Mouse (Mus musculus) neutrophil, adult 5-6 weeks (primary cell): Measurements from ENCODE around the gene Atp6v0c. TPM values are rescaled to one million over a fixed set of nuclear protein-coding genes. Genes with fewer than 3 reads are reported as not detected.

Source experiments
- ATAC-seq: fragments of 151-379, 151-347 bp; 2 replicates; pipeline ENCODE4 v1.8.0; 2017; ENCODE audit warnings: mild to moderate bottlenecking, moderate TSS enrichment; ENCODE audit not compliant: insufficient number of reproducible peaks, poor library complexity, low FRiP score, severe bottlenecking; ENCODE audit errors: extremely low read depth
- total RNA-seq: library from RNA; stranded (forward); fragments of 200-1000 nt; gene quantifications from 2 replicates; pipeline ENCODE4 v1.2.3, GENCODE M21; 2017

Atp6v0c gene
- total RNA-seq, 1 experiment from 2014 or later = 98.2 TPM

- no peak for ATAC-seq
These were observed 4.8 kb downstream of the Atp6v0c start for GRCm38 (mm10) chr17:24164566-24165259.

- peak; percentile 50 for ATAC-seq
These were observed 6.1 kb downstream of the Atp6v0c start, which contains the start of gene Amdhd2 for GRCm38 (mm10) chr17:24163176-24163962. Gene Amdhd2 (minus strand): TSS chr17:24163766.

- ATAC-seq = no peak
These were observed 6.8 kb downstream of the Atp6v0c start for GRCm38 (mm10) chr17:24162584-24163175.

GRCm38 (mm10) chr17:24161466-24161865, 8.0 kb downstream of the Atp6v0c start:
- no peak for ATAC-seq

GRCm38 (mm10) chr17:24157526-24157925, 12.0 kb downstream of the Atp6v0c start:
- no peak for ATAC-seq

DNA sequence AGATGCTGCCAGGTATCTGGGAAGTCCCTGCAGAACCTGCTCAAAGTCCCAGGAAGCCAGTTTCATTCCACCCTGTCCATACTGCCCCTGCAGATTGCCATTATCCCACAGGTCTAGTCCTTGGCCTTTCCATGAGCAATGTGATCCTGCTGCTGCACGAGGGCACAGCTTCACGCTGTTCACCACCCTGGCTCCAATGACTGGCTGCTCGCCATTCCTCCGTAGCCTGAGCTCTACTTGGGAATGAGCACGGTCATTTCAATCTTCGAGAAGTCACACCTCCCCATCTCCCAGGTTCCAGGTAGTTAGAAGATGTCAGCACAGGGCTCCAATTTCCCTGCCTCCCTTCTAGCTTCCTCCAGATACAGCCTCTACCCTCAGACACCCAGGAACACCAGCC, 12.4 kb downstream of the Atp6v0c start:
- ATAC-seq = no peak

- no peak for ATAC-seq
These were observed 13.1 kb downstream of the Atp6v0c start for GRCm38 (mm10) chr17:24156394-24156793.

GRCm38 (mm10) chr17:24155742-24156141, 13.8 kb downstream of the Atp6v0c start:
- ATAC-seq = no peak

GRCm38 (mm10) chr17:24154463-24154862, 15.0 kb downstream of the Atp6v0c start:
- ATAC-seq = no peak

- peak; percentile 96 for ATAC-seq
These were observed 17.5 kb downstream of the Atp6v0c start for GRCm38 (mm10) chr17:24151890-24152563.

DNA sequence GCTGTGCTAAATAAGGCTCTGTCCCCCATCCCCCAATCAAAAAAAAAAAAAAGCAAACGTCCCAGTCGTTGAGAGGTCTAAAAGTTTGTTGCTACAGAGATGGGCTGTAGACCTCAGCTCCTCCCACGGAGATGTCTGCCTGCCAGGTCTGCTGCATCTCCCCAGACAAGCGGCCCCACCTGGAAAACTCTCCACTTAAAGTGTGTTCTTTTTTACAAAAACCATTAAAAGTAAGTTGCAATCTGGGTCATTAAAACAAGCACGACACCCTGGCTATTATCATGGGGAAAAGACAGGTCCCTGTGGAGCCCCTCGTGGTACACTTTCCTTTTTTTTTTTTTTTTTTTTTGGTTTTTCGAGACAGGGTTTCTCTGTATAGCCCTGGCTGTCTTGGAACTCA, 18.1 kb downstream of the Atp6v0c start:
- no peak for ATAC-seq

DNA sequence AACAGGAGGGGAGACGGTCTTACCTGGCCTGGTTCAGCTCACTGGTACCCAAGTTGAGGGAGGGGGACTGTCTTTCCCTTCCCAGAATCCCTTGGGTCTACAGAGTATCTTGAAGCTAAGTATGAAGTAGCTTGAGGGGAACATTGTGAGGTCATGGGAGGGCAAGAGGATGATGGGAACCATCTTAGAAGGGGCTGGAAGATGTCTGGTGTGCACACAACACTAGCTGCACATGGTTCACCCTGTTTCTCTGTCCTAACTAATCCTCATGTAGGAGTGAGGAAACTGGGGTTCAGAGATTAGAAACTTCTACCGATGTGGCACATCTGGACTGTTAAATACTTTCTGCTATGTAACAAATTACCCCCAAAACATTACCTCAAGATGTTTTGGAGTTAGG, 18.7 kb downstream of the Atp6v0c start, which contains the start of gene Pdpk1:
Pdpk1 (minus strand) TSS at position 101 of the 400 bp plus-strand sequence.
- no peak for ATAC-seq

GRCm38 (mm10) chr17:24149421-24149820, 20.1 kb downstream of the Atp6v0c start:
- no peak for ATAC-seq

- no peak for ATAC-seq
These were observed 26.6 kb downstream of the Atp6v0c start for GRCm38 (mm10) chr17:24142897-24143296.

GRCm38 (mm10) chr17:24141425-24141920, 28.0 kb downstream of the Atp6v0c start:
- ATAC-seq = peak; percentile 98

GRCm38 (mm10) chr17:24140845-24141424, 28.6 kb downstream of the Atp6v0c start:
- ATAC-seq = no peak

GRCm38 (mm10) chr17:24139968-24140367, 29.5 kb downstream of the Atp6v0c start:
- ATAC-seq = no peak

GRCm38 (mm10) chr17:24139256-24139655, 30.2 kb downstream of the Atp6v0c start:
- no peak for ATAC-seq
